Mouse (Mus musculus): ENCODE measurements around the gene Drd4.
A peak's percentile ranks its signal among the peaks of the same experiment; 100 is the strongest.
"Not testable (repeated sequence)": the region's sequence is repeated elsewhere in the genome, so short reads cannot be mapped to it uniquely, and the experiment has no call there.

Drd4 gene

DNA sequence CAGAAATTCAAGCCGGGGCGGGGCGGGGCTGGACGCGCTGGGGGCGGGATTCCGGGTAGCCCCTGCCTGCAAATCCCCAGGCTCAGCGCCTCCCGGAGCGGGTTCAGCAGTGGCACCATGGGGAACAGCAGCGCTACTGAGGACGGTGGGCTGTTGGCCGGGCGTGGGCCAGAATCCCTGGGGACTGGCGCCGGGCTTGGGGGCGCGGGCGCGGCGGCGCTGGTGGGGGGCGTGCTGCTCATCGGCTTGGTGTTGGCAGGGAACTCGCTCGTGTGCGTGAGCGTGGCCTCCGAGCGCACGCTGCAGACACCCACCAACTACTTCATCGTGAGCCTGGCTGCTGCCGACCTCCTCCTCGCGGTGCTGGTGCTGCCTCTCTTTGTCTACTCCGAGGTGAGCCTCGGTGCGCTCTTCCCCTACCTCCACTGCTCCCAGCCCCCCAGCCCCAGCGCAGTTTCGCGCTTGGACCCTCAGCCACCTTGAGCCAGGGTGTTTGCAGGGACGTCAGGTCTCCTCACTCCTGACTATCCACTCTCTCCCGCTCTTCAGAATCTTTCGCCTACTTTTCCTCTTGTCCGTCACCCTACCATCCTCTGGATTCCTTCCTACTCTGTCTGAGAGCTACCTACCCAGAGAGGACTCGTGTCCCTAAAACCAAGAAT is at the start of gene Drd4:
Drd4 (plus strand) TSS at position 86 of the 662 bp plus-strand sequence.
- DNase-seq (ENCODE audit: low read depth), result no peak

DNA sequence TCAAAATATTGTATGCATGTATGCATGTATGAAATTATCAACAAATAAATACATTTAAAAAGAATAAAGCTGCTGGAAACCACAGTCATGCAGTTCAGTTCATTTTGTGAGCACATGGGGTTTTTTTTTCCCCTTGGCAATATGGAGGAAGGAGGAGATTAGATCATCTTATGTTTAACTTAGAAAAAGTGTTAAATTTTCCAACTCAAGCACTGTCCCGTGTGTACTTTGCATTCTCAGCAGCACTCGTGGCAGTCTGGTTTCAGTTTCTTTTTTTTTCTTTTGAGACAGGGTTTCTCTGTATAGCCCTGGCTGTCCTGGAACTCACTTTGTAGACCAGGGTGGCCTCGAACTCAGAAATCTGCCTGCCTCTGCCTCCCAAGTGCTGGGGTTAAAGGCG is 41.3 kb upstream of the Drd4 start:
- DNase-seq (ENCODE audit: low read depth), result not testable (repeated sequence)

DNA sequence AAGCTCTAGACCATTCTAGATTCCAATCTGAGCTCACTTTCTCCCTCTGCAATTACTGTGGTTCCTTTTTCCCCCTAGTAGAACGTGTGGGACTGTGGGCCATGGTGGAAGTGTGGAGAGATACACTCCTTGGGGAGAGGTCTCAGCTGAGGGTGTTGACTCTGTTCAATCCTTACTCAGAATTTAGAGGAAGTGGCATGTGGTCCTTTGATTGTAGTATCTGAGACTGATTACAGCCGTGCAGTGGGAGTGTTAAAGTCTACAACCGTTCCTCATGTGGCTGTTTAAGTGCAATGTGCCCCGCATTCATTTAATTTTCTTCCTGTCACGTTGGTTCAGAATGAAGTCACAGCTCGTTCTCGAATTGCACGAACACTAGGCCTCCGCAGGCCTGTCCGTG is 35.6 kb upstream of the Drd4 start:
- DNase-seq (ENCODE audit: low read depth), result no peak

DNA sequence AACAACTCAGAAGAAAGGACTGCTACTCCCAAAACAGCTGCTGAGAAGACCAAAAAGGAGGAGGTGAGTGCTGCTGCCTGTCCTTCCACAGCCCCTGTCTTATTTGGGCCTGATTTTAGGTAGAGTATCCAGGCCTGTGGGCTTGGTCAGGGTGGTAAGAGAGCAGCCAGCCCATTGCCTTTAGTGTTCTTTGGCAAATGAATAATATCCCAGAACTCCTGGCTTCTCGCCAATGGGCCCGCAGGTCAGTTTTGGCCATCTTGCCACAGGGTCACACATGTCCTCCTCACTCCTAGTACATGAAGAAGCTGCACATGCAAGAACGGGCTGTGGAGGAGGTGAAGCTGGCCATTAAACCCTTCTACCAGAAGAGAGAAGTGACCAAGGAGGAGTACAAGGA is 30.3 kb upstream of the Drd4 start:
- DNase-seq (ENCODE audit: low read depth), result no peak

DNA sequence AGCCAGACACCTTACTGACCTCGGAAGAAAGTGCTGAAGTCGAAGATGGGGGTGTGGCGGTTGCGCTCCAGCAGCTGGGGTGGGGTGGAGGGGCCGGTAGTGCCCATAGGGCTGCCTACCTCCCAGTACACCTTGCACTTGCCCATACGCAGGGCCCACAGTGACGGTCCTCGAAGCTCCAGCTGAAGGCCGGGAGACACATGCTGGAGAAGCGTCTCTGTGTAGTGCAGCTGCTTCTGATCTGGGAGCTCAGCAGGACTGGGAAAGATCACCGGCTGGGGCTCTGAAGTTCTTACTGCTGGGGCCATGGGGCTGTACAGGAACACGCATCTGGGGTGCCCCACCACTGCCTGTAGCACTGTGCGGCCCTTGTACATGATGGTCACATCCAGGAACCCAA is 28.2 kb upstream of the Drd4 start:
- DNase-seq (ENCODE audit: low read depth), result no peak

DNA sequence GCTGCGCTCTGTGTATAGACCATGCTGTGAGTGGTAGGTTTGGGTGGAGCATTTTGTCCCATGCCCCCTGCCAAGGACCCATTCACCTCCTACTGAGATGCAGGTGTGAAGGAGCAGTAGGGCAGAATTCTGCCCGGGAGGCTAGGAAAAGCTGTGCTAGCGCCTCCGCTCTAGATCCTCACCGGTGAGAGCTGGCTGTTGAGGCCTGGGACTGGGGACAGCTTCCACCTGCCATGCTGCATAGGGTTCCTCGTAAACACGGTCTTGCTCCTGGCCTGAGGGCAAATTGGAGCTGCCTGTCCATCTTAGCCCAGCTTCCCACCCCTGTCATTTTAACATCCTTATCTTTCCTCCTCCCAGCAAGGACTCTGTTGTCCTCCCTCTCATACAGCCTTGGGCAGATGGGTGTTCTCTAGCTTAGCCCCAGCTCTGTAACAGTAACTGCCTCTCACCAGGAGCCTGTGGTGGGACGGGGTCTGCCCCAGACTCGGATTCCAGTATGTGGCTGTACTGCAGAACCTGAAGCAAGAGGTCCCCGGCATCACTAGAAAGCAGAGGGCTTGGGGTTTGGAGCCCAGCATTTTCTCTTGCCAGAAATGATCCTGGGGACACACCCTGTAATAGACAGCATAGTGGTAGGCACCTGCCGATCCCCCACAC is 27.6 kb upstream of the Drd4 start:
- no peak for DNase-seq (ENCODE audit: low read depth)

DNA sequence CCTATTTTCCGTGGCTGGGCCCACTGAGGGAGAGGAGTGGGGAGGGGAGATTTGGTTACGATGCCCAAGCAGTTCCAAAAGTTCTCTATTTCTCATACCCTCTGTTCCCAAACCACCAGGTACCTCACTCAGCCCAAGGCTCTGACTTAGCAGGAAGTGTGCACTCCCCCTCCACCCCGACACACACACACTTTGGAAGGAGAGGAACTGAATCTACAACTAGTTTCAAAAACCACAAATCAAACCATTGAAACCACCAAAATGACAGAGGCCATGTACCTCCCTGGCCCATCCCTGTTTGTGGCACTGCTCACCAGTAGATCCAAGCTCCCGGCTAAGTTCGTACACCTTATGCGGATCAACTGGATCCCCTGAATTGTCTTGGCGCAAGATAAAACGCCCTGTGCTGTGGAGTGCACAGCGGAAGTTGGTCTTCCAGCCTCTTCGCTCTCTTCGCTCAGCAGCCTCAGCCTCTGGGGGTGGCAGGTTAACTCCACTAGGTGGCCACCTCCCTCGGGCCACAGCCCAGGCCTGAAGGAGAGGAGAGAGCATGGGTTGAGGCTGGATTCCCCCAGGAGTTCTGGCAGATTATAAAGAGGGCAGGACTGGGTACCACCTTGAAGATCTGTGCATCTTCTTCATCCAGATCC is 26.9 kb upstream of the Drd4 start:
- DNase-seq (ENCODE audit: low read depth), result no peak

DNA sequence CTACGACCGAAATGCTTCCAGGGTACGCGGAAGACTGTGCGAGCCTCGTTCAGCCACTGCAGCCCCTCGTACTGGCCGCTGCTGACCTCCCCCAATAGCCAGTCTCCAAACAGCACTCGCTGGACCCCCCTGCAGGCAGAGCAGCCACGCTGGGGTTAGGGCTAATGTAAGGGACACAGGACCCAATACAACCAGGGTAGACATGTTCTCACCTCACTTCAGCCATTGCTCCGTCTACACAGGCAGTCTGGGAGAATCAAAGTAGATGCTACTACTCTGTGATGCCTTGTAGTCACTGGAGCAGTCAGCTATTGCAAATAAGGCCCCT is 26.4 kb upstream of the Drd4 start:
- DNase-seq (ENCODE audit: low read depth), result no peak

DNA sequence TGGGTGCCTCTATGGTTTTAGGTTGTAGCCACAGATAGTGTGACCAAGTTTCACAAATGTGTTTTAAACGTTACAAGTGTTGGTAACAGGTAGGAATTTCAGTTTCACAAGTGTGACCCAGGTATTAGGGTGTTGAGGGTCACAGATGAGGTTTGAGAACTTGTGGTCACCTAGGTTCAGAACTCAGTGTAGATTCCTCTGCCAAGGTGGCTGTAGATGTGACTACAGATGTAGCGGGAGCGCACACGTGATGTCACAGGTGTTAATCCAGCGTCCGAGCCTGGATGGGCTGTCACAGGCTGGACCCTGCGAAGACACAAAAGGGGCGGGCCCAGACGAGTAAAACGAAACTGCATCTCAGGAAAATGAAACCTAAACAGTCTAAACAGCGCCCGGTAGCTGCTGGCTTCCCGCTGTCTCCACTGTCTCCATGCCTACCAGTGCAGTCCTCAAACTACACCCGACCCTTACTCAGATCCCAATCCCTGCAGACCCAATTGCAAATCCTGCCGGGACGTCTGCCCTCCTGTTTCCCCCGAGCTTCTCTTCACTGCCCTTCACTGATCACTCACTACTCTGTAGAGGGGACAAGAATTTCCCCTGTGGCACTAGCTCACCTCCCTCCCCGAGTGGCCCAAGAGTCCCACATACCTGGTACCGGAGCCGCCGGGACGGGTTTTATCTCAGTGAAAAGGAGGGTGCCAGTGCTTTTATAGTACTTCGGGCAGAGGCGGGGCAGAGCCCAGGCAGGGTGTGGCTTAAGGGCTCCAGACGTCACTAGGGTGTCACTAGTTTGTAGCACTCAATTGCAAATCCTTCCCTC is 25.9 kb upstream of the Drd4 start, which contains the start of gene Irf7:
Irf7 (minus strand) TSS at position 743 of the 823 bp plus-strand sequence.
- peak; percentile 24 for DNase-seq (ENCODE audit: low read depth)

DNA sequence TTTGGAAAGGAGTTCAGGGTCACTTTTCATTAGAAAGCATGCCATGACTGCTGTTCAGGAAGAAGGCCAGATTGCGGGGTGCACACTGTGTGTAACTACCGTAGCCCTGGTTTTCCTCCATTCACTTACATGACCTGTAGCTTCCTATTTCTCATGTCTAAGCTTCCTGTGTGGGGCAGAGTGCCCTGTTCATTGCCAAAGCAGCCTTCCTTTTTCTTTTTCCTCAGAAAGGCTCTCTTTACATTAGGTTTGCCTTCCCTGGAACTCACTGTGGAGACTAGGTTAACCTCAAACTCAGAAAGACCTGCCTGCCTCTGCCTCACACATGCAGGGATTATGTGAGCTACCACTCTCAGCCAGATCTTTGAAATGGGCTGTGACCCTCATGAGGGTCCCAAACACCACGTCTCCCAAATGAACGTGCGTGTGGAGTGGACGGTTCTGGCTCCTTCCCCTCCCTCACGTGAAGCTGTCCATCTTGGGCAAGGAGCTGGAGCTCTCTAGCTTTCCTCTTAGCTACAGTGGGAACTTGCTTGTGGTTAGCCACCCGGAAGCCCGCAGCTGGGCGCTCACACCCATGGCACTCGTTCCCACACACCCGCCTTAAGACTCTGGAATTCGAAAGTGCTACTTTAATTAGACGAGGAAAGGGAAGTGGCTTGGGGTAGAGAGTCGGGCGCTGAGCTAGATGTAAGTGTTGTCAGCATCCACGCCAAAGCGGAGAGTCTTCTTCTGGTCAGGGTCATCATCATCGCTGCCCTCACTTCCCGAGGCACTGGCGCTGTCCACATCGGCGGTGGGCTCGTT is 23.1 kb upstream of the Drd4 start:
- DNase-seq (ENCODE audit: low read depth), result no peak

DNA sequence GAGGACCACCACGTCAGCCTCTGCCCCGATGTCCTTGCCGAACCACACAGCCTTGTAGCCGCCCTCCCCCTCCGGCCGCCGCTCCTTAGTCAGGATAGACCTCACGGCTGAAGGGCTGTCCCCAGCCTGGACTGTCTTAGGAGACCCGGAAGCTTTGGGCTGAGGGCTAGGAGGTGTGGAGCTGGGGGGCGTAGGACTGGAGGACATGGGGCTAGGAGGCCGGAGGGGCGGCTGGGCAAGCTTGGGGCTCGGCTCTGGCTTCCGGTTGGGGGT is 22.6 kb upstream of the Drd4 start:
- no peak for DNase-seq (ENCODE audit: low read depth)

DNA sequence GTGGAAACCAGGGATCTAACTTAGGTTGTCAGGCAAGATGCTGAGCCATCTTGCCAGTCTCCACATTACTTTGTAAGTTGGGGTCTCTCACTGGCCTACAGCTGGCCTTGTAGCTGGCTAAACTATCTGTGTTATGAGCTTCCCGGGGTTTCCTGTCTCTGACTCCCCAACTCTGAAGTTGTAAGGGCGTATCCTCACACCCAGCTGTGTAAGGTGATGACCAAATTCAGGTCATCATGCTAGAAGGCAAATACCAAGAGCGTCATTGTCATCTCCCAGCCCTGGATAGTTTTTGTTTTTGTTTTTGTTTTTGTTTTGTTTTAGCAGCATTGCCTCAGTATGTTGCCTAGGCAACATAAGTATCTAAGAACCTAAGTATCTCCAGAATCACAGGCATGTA is 21.2 kb upstream of the Drd4 start:
- no peak for DNase-seq (ENCODE audit: low read depth)

DNA sequence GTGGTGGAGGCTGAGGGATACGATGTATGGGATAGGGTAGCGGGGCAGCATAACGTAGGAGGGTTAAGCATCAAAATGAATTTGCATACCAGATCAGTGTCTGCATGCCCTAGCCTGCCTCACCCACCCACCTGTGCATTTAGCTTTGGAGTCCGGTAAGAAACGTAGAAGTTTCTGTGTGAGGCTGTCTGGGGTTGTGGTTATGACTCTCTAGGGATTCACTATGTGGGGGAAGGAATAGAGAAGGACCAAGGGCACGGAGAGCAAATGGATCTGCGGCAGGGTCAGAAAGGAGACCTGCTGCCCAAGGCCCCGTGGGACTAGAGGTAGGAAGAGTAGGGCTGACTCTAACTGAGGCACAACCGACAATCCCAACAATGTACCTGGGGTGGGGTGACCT is 16.4 kb upstream of the Drd4 start:
- DNase-seq (ENCODE audit: low read depth), result no peak

DNA sequence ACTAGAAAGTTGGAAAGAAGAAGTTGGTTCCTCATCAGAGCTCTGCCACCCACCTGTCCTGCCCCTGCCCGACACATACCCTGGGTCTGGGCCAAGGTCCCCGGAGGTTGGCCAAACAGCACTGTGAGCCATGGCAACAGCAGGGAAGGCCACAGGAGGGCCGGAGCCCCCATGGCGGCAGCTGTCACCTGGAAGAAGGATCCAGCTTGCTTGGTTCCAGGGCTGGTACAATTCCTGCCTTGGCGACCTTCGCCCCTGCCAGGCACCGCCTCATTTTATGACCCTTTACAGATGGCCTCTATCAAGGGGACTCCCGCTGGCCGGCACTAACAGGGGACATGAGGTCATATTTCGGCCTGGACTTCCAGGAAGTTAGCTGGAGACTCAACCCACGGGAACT is 15.3 kb upstream of the Drd4 start, which contains the start of gene Cdhr5:
Cdhr5 (minus strand) TSS at position 241 of the 400 bp plus-strand sequence.
- DNase-seq (ENCODE audit: low read depth), result no peak

DNA sequence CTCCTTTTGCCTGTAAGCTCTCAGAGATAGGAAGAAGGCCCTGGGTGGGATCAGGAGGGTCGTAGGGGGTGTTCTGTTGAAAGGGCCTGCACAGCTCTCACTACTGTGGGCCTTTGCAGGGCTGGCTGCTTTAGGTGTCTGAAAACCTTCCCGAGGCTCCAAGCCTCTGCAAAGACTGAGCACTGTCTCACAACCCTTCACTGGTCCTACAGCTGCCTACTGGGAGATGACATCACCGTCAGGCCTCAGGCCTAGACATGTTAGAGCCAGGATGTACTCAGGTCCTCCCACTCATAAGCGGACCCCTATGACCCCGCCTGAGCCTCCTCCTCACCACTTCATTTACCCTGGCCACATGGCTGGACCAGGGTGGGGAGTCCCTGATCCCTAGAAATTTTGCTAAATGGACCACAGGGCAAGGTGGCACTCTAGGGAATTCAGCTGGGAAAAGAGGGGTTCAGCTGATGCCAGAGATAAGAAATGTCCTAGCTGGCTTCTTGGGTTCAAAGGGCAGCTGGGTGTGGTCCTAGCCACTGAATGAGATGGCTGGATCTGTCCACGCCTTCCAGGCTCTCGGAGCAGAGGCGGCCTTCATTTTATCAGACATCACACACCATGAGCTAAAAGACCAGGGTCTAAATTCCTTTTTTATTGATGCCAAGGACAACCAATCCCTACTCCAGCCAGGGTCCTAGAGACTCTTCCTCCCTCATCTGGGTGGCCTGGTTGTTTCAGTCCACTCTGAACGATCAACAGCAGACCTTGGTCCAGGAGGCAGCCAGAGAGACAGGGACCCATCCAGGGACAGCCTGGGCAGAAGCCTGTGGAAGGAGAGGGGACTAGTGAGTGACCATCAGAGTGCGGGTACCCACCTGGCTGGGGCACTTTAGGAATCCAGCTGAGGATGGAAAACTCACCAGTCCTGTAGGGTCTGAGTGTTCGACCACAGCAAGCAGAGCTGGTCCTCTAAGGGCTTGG is 13.8 kb upstream of the Drd4 start:
- no peak for DNase-seq (ENCODE audit: low read depth)

DNA sequence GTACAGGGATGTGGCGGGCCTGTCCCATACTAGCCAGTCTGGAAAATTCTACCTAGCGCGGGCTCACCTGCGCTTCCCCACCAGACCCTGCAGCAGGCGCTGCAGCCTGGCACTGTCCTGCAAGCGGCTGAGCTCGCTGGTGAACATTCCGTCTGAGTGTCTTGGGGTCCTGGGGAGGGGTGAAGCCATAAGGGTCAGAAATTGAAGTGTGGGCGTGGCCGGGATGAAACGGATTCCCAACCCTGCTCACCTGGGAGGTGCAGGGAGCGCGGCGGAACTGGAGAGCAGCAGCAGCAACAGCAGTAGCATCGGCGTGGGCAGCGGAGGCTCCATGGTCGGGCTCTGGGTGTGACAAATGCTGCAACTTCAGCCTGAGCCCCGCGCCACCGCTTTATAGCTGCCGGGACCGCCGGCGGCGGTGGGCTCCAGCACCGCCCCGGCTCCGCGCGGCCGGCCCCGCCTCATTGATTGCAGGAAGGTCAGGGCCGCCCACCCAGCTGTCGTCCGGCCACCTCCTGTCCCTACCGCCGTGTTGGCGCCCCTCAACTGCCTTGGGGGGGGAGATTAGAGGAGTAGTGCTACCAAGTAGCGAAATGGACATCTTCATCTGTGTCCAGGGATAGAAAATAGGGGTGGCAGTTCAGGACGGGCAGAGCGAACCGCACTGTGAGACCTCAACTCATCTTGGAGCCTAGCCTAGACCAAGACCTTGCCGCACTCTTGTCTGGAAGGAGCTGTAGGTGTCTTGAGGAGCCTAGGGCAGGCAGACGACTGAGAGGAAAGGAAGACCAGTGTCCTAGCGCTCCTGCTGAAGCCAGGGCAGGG is 12.8 kb upstream of the Drd4 start, which contains the start of gene Sct:
Sct (minus strand) TSS at position 368 of the 825 bp plus-strand sequence.
- no peak for DNase-seq (ENCODE audit: low read depth)

DNA sequence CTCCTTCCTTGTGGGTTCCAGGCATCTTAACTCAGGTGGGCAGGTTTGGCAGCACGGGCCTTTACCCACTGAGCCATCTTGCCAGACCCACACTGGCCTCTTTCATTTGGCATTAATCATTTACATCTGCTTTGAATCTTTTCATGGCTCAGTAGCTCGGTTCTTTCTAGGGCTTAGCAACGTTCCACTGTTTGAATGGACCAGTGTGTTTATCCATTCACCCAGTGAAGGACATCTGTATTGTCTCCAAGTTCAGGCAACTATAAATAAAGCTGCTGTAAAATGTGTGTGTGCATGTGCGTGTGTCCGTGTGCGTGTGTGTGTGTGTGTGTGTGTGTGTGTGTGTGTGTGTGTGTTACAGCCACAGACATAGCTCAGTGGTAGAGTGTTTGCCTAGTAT is 10.4 kb upstream of the Drd4 start:
- DNase-seq (ENCODE audit: low read depth), result no peak

DNA sequence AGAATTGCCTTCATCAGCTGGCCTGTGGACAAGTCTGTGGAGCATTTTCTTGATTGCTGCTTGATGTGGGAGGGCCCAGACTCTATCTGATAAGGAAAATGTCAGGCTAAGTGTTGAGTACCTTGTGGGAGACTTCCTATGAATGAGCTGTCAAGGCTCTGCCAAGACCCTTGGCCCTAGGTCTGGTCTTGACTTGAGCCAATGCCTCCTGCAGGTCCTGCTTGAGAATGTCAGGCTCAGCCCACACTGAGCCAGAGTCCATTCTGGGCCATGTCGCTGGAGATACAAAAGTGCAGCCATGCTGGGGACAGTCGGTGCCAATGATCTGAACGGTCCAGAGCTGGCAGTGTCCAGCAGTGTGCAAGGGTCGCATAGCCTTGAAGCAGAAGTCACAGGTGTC is 9.1 kb upstream of the Drd4 start:
- no peak for DNase-seq (ENCODE audit: low read depth)

DNA sequence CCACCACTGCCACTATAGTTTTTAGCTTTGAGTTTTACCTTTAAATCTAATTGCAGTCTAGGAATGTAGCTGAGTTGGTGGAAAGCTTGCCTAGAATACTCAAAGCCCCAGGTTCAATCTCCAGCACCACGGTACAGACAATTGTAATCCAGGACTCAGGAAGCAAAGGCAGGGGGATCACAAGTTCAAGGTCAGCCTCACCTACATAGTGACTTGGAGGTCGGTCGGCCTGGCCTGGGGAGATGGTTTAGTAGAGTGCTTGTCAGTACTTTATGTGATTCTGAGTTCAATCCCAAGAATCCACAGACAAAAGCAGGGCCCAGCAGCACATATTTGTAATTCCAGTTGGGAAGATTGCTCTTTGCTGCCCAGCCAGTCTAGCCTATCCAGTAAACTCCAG is 3.8 kb upstream of the Drd4 start:
- DNase-seq (ENCODE audit: low read depth), result no peak
